Mouse (Mus musculus) right cerebral cortex, adult 2 months (tissue): ENCODE results near the gene Tsc22d3.
A peak's percentile ranks its signal among the peaks of the same experiment; 100 is the strongest.

ENCODE experiments used
- DNase-seq, 2 experiments: peaks; one replicate each; pipeline ENCODE4 v3.0.0; 2021 to 2022; ENCODE audit warnings: low spot score in 2 of 2

Gene Tsc22d3

GRCm38 (mm10) chrX:140600410-140601109, at the start of gene Tsc22d3:
Tsc22d3 (minus strand) TSS chrX:140600659.
- peak; percentile 52 to 54 for DNase-seq

GRCm38 (mm10) chrX:140639592-140639991, 39.1 kb upstream of the Tsc22d3 start:
- DNase-seq, result no peak

GRCm38 (mm10) chrX:140638028-140638427, 37.6 kb upstream of the Tsc22d3 start:
- DNase-seq, result no peak

- no peak for DNase-seq
These were observed 24.6 kb upstream of the Tsc22d3 start for GRCm38 (mm10) chrX:140624875-140625594.

GRCm38 (mm10) chrX:140609938-140610337, 9.5 kb upstream of the Tsc22d3 start:
- DNase-seq, result no peak

GRCm38 (mm10) chrX:140601884-140602283, 1.4 kb upstream of the Tsc22d3 start:
- no peak for DNase-seq

- no peak for DNase-seq
These were observed 852 bp upstream of the Tsc22d3 start for GRCm38 (mm10) chrX:140601311-140601710.

GRCm38 (mm10) chrX:140599561-140600409, 674 bp downstream of the Tsc22d3 start:
- no peak for DNase-seq

- no peak for DNase-seq
These were observed 1.5 kb downstream of the Tsc22d3 start for GRCm38 (mm10) chrX:140598850-140599560.

- no peak for DNase-seq
These were observed 2.1 kb downstream of the Tsc22d3 start for GRCm38 (mm10) chrX:140598194-140598849.

GRCm38 (mm10) chrX:140591176-140591575, 9.3 kb downstream of the Tsc22d3 start:
- DNase-seq, result no peak

GRCm38 (mm10) chrX:140590142-140590541, 10.3 kb downstream of the Tsc22d3 start:
- DNase-seq, result no peak

- DNase-seq, result no peak
These were observed 11.2 kb downstream of the Tsc22d3 start for GRCm38 (mm10) chrX:140589194-140589751.

GRCm38 (mm10) chrX:140588534-140588933, 11.9 kb downstream of the Tsc22d3 start:
- DNase-seq, result no peak

GRCm38 (mm10) chrX:140580416-140580815, 20.0 kb downstream of the Tsc22d3 start:
- no peak for DNase-seq

GRCm38 (mm10) chrX:140575636-140576035, 24.8 kb downstream of the Tsc22d3 start:
- DNase-seq, result no peak

- DNase-seq, result no peak
These were observed 25.3 kb downstream of the Tsc22d3 start for GRCm38 (mm10) chrX:140575200-140575599.

- DNase-seq, result no peak
These were observed 27.6 kb downstream of the Tsc22d3 start for GRCm38 (mm10) chrX:140572702-140573338.

- no peak for DNase-seq
These were observed 30.9 kb downstream of the Tsc22d3 start for GRCm38 (mm10) chrX:140569595-140569994.

- DNase-seq, result no peak
These were observed 32.6 kb downstream of the Tsc22d3 start for GRCm38 (mm10) chrX:140567711-140568407.
